Mouse (Mus musculus) limb, embryonic 12.5 days (tissue): Measurements from ENCODE around the gene Lima1. TPM values are rescaled to one million over a fixed set of nuclear protein-coding genes. Genes with fewer than 3 reads are reported as not detected.
"Not testable (repeated sequence)": the region's sequence is repeated elsewhere in the genome, so short reads cannot be mapped to it uniquely, and the experiment has no call there.

Experiments used
- ATAC-seq: fragments of 200-750 bp; cut with Nextera tagmentation; 2 replicates; pipeline ENCODE4 v1.8.0; 2017; ENCODE audit warnings: low read depth, moderate TSS enrichment; ENCODE audit not compliant: insufficient number of reproducible peaks, insufficient read depth, low FRiP score, low TSS enrichment
- H3K27ac ChIP-seq: fragments of 300-500 bp; sonication (generic); 2 replicates; pipeline ENCODE4 v1.5.1; 2016; ENCODE audit warnings: mild to moderate bottlenecking, moderate library complexity
- H3K27me3 ChIP-seq: fragments of 300-500 bp; sonication (generic); 2 replicates; pipeline ENCODE4 v1.6.1; 2016; ENCODE audit warnings: mild to moderate bottlenecking, moderate library complexity
- H3K36me3 ChIP-seq: fragments of 300-500 bp; sonication (generic); 2 replicates; pipeline ENCODE4 v1.6.1; 2016; ENCODE audit warnings: mild to moderate bottlenecking, moderate library complexity
- H3K4me1 ChIP-seq: fragments of 300-500 bp; sonication (generic); replicated peaks from 2 replicates; pipeline ENCODE4 v1.6.1; 2016
- H3K4me2 ChIP-seq: fragments of 300-500 bp; sonication (generic); 2 replicates; pipeline ENCODE4 v1.6.1; 2016; ENCODE audit warnings: mild to moderate bottlenecking, moderate library complexity
- H3K4me3 ChIP-seq: fragments of 300-500 bp; sonication (generic); replicated peaks from 2 replicates; pipeline ENCODE4 v1.5.1; 2016; ENCODE audit warnings: mild to moderate bottlenecking
- H3K9ac ChIP-seq: fragments of 300-500 bp; sonication (generic); replicated peaks from 2 replicates; pipeline ENCODE4 v1.6.1; 2016; ENCODE audit warnings: mild to moderate bottlenecking, moderate library complexity
- H3K9me3 ChIP-seq: fragments of 300-500 bp; sonication (generic); 2 replicates; pipeline ENCODE4 v1.6.1; 2016; ENCODE audit warnings: mild to moderate bottlenecking, moderate library complexity
- WGBS: fragments of 180-500 bp; shearing (Covaris S2); methylation state at CpG from one replicate; pipeline ENCODE4 v1.1.7; 2016; 5-methylcytosine and 5-hydroxymethylcytosine counted together
- polyA plus RNA-seq: library from polyadenylated mRNA; unstranded; fragments of >200 nt; fragmentation: Nextera tagmentation; extraction: Ambion mirVana; gene quantifications from 2 replicates; pipeline ENCODE4 v1.2.1, GENCODE M21; 2016

Lima1 gene
- polyA plus RNA-seq, 1 experiment from 2014 or later: 79.4 TPM

DNA sequence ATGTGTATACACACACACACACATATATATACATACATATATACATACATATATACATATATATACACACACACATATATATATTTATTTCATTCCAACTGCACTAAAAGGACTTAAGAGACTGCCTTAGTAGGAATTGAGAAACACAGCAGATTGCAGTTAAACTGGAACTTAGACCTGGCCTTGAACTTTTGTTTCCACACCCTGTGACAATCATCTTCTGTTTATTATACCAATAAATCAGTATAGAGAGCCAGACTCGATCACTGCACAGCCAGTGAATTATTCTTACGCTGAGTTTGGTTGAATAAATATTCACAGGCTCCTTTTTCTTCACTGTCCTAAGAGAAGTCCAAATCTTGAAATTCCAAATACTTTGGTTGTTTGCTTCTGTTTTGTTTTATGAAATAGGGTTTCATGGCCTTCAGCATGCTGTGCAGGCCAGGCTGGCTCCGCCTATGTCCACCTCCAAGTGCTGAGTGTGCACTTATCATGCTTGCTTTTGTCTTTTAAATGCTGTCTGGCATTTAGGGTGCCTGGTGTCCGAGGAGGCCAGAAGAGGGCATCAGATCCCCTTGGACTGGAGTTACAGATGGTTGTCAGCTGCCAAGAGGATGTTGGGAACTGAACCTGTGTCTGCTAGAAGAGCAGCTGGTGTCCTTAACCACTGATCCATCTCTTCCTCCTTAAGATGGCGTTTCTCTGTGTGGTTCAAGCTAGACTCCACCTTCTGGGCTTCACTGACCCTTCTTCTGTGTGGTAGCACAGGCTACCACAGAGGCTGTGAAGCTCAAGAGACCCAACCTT lies 41.4 kb downstream of the Lima1 start:
- Histone ChIP-seq H3K27me3 (no peaks in the 10 kb centered on the region), H3K36me3 (0 out of 2 replicates have a peak, but pooled peaks cover 3% of the 10 kb centered on the region), H3K4me1 (0 out of 2 replicates have a peak, but pooled peaks cover 3% of the 10 kb centered on the region), H3K4me2 (no peak overlapping the region), H3K27ac (no peak overlapping the region), H3K4me3 (no peak overlapping the region), H3K9me3 (no peaks in the 10 kb centered on the region), H3K9ac (no peak overlapping the region)
- ATAC-seq: no peak
- WGBS: 82% methylated on average over 5 of the region's 5 CpGs

DNA sequence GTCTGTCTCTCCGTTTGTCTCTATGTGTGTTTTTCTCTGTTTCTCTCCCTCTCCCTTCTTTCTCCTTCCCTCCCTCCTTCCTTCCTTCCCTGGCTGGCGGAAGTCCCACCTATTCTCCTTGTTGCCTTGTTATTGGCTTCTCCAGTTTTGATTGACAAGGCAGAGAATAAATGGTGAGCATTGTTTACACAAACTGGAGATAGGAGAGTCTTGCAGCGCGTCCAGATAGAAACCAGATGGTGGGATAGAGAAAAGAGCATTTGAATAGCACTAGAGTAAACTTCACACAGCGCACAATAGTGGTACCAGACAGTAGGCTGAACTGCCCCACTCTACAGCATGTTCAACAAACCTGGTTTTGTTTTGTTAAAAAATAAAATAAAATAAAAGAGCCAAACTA lies 43.7 kb downstream of the Lima1 start:
- 64% methylated on average over 5 of the region's 5 CpGs for WGBS
- H3K27ac ChIP-seq: no peak overlapping the region
- no peak for ATAC-seq
- no peak overlapping the region for H3K9ac ChIP-seq
- no peaks in the 10 kb centered on the region for H3K27me3 ChIP-seq
- no peaks in the 10 kb centered on the region for H3K9me3 ChIP-seq
- peaks cover 12% of the 10 kb centered on the region; the same call in 1 of the 2 replicates for H3K36me3 ChIP-seq
- H3K4me2 ChIP-seq: no peak overlapping the region
- 0 out of 2 replicates have a peak, but pooled peaks cover 2% of the 10 kb centered on the region for H3K4me1 ChIP-seq
- H3K4me3 ChIP-seq: no peak overlapping the region

DNA sequence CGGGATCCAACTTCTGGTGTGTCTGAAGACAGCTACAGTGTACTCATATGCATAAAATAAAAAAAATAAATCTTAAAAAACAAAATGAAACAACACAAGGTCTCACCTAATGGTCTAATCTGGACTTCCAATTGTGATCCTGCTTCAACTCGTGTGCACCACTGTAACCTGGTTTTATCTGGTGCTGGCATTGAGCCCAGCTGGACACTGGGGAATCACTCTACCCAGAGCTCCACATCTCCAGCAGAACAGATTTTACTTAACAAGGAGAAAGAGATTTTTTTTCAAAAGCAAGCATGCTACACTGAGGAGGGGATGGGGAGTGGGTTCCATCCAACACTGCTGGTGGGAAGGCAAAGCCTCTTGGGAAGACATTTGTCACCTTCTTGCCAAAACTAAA lies 47.2 kb downstream of the Lima1 start:
- Histone ChIP-seq H3K4me3 (no peak overlapping the region), H3K4me2 (no peak overlapping the region), H3K36me3 (peaks cover 12% of the 10 kb centered on the region; the same call in 1 of the 2 replicates), H3K27ac (no peak overlapping the region), H3K4me1 (no peaks in the 10 kb centered on the region), H3K9me3 (no peaks in the 10 kb centered on the region), H3K9ac (no peak overlapping the region), H3K27me3 (no peaks in the 10 kb centered on the region)
- no peak for ATAC-seq
- WGBS: 78% methylated on average over 2 of the region's 2 CpGs

DNA sequence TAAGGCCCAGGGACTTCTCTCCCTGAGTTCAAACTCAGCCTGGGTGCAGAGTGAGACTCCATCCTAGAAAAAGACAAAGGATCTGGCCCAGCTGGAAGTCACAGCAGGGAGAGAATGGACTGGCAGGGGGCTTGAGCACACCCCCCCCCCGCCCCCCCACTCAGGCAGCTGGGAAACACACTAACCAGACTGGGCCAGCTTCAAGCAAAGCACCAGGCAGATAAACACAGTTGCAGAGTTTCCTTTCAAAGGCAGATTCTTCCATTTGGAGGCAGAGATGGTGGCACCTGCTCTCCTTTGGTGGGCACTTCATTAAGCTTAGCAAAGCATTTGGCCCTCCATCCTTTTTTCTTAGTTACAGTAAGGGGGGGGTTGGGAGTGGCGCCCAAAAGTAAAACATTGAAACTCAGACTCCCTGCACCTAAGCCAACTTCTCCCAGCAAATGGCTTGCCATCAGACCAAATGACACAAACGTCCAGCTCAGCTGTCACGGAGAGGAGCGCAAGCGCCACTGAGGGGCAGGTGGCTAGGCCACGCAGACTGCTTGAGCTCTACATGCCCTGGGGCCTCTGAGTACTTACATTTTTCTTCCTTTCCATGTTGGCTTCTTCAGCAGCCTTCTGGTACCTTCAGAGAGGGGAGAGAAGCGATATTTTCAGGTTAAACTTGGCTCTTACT lies 48.9 kb downstream of the Lima1 start:
- H3K4me1 ChIP-seq: no peaks in the 10 kb centered on the region
- H3K27ac ChIP-seq: no peak overlapping the region
- WGBS: 65% methylated on average over 8 of the region's 8 CpGs
- peak overlapping the region; percentile 13; the same call in 1 of the 2 replicates for H3K9ac ChIP-seq
- ATAC-seq: no peak
- H3K27me3 ChIP-seq: no peaks in the 10 kb centered on the region
- peaks cover 9% of the 10 kb centered on the region; the same call in 1 of the 2 replicates for H3K36me3 ChIP-seq
- no peak overlapping the region for H3K4me3 ChIP-seq
- no peak overlapping the region for H3K4me2 ChIP-seq
- no peaks in the 10 kb centered on the region for H3K9me3 ChIP-seq

DNA sequence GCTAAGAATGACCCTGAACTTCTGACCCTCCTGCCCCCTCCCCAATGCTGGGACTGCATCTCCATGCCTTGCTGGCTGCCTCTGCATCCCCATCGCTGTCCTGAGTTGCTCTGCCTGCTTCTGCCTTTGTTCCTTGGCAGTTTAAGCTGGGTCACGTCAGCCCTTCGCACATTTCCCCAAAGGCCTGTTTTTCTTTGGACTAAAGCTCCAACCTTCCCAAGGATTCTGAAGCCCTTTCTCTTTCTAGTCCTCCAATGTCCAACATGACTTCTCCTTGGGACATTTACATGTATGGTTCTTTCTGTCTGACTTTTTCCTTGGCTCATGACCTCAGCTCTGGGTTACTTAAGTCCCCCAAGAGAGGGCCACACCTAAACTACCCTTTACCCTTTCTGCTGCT lies 50.0 kb downstream of the Lima1 start:
- Histone ChIP-seq H3K36me3 (peaks cover 9% of the 10 kb centered on the region; the same call in 1 of the 2 replicates), H3K9ac (no peak overlapping the region), H3K27me3 (no peaks in the 10 kb centered on the region), H3K4me3 (no peak overlapping the region), H3K4me1 (peaks cover 10% of the 10 kb centered on the region), H3K9me3 (no peaks in the 10 kb centered on the region), H3K4me2 (no peak overlapping the region), H3K27ac (no peak overlapping the region)
- ATAC-seq: no peak
- 88% methylated on average over 3 of the region's 3 CpGs for WGBS

DNA sequence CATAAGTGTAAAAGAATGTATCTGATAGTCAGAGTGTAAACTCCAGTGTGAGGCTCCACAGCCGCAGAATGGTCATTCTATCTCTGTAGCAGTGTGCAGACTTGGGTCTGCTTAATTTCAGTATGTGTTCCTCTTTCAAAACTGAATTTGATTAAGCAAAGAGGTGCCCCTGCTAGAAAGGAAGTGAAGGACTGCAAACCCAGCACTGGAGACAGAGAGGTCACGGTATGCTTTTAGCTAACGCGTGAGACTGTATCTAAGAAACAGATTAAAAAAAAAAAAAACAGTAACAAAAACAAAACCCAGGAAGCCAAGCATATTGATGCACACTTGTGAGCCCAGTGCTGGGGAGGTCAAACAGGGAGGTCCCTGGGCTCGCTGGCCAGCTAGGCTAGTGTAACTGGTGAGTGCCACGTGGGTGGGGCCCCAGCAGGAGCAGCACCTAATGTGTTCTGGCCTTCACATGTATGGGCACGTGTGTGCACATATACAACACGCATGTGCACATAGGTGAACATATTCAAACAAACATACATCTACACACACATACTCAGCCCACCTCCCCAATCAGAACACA lies 51.8 kb downstream of the Lima1 start:
- Histone ChIP-seq H3K27ac (no peak overlapping the region), H3K9me3 (no peaks in the 10 kb centered on the region), H3K9ac (no peak overlapping the region), H3K4me2 (no peak overlapping the region), H3K36me3 (peaks cover 9% of the 10 kb centered on the region; the same call in 1 of the 2 replicates), H3K4me1 (peaks cover 10% of the 10 kb centered on the region), H3K27me3 (no peaks in the 10 kb centered on the region), H3K4me3 (no peak overlapping the region)
- no peak for ATAC-seq
- 76% methylated on average over 8 of the region's 8 CpGs for WGBS

DNA sequence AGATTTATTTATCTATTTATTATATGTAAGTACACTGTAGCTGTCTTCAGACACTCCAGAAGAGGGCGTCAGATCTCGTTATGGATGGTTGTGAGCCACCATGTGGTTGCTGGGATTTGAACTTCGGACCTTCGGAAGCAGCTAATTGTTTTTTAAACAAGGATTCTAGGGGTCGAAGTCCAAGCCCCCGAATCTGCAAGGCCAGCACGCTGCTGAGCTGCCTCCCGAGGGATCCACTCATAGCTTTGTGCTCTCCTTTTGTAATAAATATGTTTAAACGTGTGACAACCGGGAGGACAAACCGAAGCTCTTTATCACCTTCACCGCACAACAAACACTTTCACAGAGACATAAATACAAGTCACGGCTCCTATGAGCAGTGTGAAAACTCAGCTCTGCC lies 52.8 kb downstream of the Lima1 start:
- H3K27me3 ChIP-seq, H3K27ac ChIP-seq, H3K9ac ChIP-seq, H3K9me3 ChIP-seq, H3K36me3 ChIP-seq, ATAC-seq, H3K4me3 ChIP-seq, H3K4me2 ChIP-seq: not testable (repeated sequence)
- 89% methylated on average over 13 of the region's 13 CpGs for WGBS
- peaks cover 11% of the 10 kb centered on the region for H3K4me1 ChIP-seq

DNA sequence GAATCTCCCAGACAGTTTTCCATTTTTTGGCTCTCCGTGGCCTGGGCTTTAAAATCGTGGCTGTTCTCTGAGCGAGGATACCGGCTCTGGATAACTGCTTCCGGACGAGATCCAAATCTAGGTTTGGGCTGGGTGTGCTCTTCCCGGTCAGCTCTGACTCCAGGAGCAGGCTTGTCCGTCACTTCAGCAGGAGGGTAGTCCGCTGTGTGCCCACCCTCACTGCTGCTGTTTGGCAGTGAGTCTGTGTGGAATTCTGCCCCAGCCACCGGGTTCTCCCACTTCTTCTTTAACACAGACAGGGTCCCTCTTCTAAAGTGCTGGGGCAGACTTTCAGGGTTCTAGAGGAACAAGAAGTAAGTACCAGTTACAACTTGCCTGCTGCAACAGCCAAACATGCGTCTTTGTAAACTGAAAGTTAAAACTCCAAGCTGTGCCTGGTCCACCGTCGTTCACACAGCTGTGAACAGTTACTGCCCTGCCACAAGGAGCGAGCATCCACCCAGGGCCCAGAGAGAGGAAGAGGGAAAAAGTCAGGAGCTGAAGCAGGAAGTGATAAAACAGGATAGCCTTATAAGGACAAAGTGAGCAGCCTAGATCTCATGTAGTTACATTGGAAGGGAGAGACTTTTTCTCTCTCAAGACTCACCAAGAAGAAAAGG lies 55.5 kb downstream of the Lima1 start:
- Histone ChIP-seq H3K4me1 (peaks cover 23% of the 10 kb centered on the region), H3K4me3 (peak overlapping the region; percentile 66), H3K9me3 (0 out of 2 replicates have a peak, but pooled peaks cover 3% of the 10 kb centered on the region), H3K9ac (peak overlapping the region; percentile 83), H3K4me2 (peak overlapping the region; percentile 73), H3K27me3 (no peaks in the 10 kb centered on the region), H3K36me3 (peaks cover 22% of the 10 kb centered on the region), H3K27ac (peak overlapping the region; percentile 100)
- 12% methylated on average over 14 of the region's 14 CpGs for WGBS
- ATAC-seq: peak; percentile 72

DNA sequence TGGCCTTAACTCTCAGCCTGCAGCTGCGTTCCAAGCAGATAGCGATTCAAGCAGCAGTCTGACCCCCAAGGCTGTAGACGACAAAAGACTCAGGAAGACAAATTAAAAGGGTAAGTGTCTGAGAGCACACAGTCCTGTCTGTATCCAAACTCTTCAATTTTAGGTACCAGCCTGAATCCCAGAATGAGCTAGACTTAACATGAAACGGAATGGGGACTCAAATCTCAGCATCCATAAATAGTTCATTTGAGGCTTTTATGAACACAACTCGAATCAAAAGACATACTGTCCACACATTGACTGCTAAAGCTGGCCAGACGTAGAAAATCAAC lies 56.2 kb downstream of the Lima1 start:
- Histone ChIP-seq H3K36me3 (peaks cover 27% of the 10 kb centered on the region), H3K9ac (peak overlapping the region; percentile 83), H3K4me3 (peak overlapping the region; percentile 66), H3K4me1 (peaks cover 23% of the 10 kb centered on the region), H3K4me2 (peak overlapping the region; percentile 73), H3K9me3 (0 out of 2 replicates have a peak, but pooled peaks cover 3% of the 10 kb centered on the region), H3K27ac (peak overlapping the region; percentile 100), H3K27me3 (no peaks in the 10 kb centered on the region)
- WGBS: 3% methylated on average over 6 of the region's 6 CpGs
- ATAC-seq: peak; percentile 7; the same call in 1 of the 2 replicates

DNA sequence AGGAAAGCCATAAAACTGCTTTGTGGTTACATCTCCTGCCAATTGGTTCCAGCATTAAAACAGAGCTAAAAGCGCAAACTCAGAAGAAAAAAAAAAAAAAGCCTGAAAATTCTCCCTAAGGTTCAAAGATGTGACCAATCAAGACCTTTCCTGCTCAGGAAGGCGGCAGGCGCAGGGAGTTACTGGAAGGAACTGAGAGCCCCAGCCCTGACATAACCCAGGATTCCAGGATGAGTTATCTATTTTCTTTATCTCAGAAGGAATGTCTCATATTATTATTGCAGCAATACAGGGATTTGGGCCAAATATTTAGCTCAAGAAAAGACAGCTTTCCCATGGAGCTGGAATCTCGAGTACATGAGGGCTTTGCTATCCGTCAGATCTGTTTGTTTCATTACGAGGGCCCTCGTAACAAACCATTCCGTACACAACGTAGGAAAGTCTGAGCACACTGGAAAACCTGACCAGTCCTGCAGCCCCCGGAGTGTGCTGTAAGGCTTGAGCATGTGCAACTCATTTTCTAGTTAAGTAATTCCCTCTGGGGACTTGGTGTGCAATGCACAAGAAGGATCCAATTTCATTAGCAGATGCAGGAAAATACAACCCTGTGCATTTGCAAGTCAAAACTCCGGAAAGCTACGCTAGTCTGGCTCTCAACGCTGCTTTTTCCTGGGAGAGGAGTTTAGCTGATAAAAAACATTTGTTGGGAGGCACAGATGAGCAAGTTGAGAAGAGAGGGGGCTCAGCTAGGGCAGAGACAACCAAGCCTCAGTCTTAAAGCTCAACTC lies 56.7 kb downstream of the Lima1 start:
- Histone ChIP-seq H3K36me3 (peaks cover 33% of the 10 kb centered on the region), H3K4me3 (peak overlapping the region; percentile 66), H3K27me3 (no peaks in the 10 kb centered on the region), H3K9me3 (0 out of 2 replicates have a peak, but pooled peaks cover 3% of the 10 kb centered on the region), H3K4me2 (peak overlapping the region; percentile 73), H3K27ac (peak overlapping the region; percentile 100), H3K4me1 (peaks cover 23% of the 10 kb centered on the region), H3K9ac (peak overlapping the region; percentile 83)
- WGBS: under 1% methylated on average over 13 of the region's 13 CpGs
- peak; percentile 92 for ATAC-seq
